Mouse (Mus musculus) stomach, embryonic 15.5 days (tissue): ENCODE results near the gene Klhl29. TPM values are rescaled to one million over a fixed set of nuclear protein-coding genes. Genes with fewer than 3 reads are reported as not detected.

Experiments
- ATAC-seq: fragments of 200-750 bp; cut with Nextera tagmentation; 2 replicates; pipeline ENCODE4 v1.8.0; 2017; ENCODE audit warnings: low read depth, moderate number of reproducible peaks, moderate TSS enrichment; ENCODE audit not compliant: insufficient read depth, low FRiP score
- H3K27ac ChIP-seq: fragments of 300-500 bp; sonication (generic); 2 replicates; pipeline ENCODE4 v1.5.1; 2015; ENCODE audit warnings: mild to moderate bottlenecking, inconsistent platforms
- H3K27me3 ChIP-seq: fragments of 300-500 bp; sonication (generic); replicated peaks from 2 replicates; pipeline ENCODE4 v1.6.1; 2015; ENCODE audit warnings: inconsistent platforms
- H3K36me3 ChIP-seq: fragments of 300-500 bp; sonication (generic); 2 replicates; pipeline ENCODE4 v1.6.1; 2015; ENCODE audit warnings: inconsistent platforms
- H3K4me1 ChIP-seq: fragments of 300-500 bp; sonication (generic); 2 replicates; pipeline ENCODE4 v1.6.1; 2015; ENCODE audit warnings: inconsistent platforms
- H3K4me2 ChIP-seq: fragments of 300-500 bp; sonication (generic); 2 replicates; pipeline ENCODE4 v1.6.1; 2015; ENCODE audit warnings: mild to moderate bottlenecking, inconsistent platforms
- H3K4me3 ChIP-seq: fragments of 300-500 bp; sonication (generic); replicated peaks from 2 replicates; pipeline ENCODE4 v1.5.1; 2015; ENCODE audit warnings: inconsistent platforms
- H3K9ac ChIP-seq: fragments of 300-500 bp; sonication (generic); 2 replicates; pipeline ENCODE4 v1.6.1; 2015; ENCODE audit warnings: inconsistent platforms
- H3K9me3 ChIP-seq: fragments of 300-500 bp; sonication (generic); 2 replicates; pipeline ENCODE4 v1.6.1; 2016; ENCODE audit warnings: inconsistent platforms
- WGBS: fragments of 180-500 bp; shearing (Covaris S2); methylation state at CpG from one replicate; pipeline ENCODE4 v1.1.7; 2015; 5-methylcytosine and 5-hydroxymethylcytosine counted together
- polyA plus RNA-seq: library from polyadenylated mRNA; unstranded; fragments of >200 nt; fragmentation: Nextera tagmentation; extraction: Ambion mirVana; gene quantifications from 2 replicates; pipeline ENCODE4 v1.2.1, GENCODE M21; 2015

The Klhl29 gene
- polyA plus RNA-seq, 1 experiment from 2014 or later, result 1.6 TPM

DNA sequence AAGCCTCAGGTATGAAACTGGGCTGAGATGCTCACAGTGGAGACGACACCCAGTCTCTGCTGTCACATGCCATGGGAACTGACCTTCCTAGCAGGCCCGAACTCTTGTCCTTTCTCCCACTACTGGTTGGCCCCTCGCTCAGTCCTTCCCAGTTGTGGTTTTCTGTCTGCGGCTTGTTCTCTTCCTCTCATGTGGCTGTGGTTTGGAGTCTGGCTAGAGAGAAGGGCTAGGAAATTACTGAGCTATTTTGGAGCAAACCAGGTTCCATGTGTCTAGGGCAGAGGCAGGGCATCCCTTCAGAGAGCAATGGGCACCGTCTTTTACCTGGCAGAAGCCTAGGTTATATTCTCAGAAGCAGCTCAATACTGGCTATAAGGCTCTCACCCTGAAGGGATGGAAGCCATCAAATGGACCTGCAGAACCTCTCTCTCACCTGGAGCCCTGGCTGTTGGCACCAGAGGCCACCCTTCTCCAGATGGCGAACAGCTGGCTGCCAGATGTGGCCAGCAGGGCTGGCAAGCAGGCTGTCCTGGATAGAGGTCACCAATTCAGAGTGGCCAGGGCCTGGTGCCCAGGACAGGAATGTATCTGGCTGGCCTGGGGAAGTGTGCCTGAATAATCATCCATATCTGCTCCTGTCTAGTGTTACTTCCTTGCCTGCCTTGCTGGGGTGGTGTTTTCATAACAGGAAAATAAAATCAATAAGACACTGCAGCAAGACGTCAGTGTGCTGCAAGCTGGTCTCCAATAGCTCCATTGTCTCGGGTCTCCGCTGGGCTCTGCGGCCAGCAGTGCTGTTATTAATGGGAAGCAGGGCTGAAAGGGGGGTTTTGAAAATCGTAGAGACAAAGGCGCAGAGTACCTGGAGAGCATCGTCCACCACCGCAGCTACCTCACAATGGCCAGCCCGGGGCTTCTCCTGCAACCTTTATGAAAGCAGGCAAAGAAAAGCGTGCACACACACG lies 167.3 kb downstream of the Klhl29 start:
- no peak overlapping the region for H3K4me3 ChIP-seq
- no peak overlapping the region for H3K4me2 ChIP-seq
- ATAC-seq, result no peak
- H3K9ac ChIP-seq, result no peak overlapping the region
- no peaks in the 10 kb centered on the region for H3K9me3 ChIP-seq
- H3K27me3 ChIP-seq, result no peaks in the 10 kb centered on the region
- H3K4me1 ChIP-seq, result peaks cover 3% of the 10 kb centered on the region
- H3K27ac ChIP-seq, result no peak overlapping the region
- H3K36me3 ChIP-seq, result no peaks in the 10 kb centered on the region
- WGBS, result 70% methylated on average over 17 of the region's 17 CpGs

GRCm38 (mm10) chr12:5207172-5207571 lies 168.3 kb downstream of the Klhl29 start:
- Histone ChIP-seq H3K9me3 (no peaks in the 10 kb centered on the region), H3K27me3 (no peaks in the 10 kb centered on the region), H3K4me2 (no peak overlapping the region), H3K9ac (no peak overlapping the region), H3K36me3 (no peaks in the 10 kb centered on the region), H3K4me3 (no peak overlapping the region), H3K27ac (no peak overlapping the region), H3K4me1 (no peaks in the 10 kb centered on the region)
- ATAC-seq, result no peak
- 88% methylated on average over 4 of the region's 4 CpGs for WGBS

GRCm38 (mm10) chr12:5204071-5204840 lies 171.2 kb downstream of the Klhl29 start:
- no peak overlapping the region for H3K4me3 ChIP-seq
- H3K27me3 ChIP-seq, result no peaks in the 10 kb centered on the region
- no peak for ATAC-seq
- H3K9me3 ChIP-seq, result no peaks in the 10 kb centered on the region
- H3K27ac ChIP-seq, result no peak overlapping the region
- H3K9ac ChIP-seq, result no peak overlapping the region
- H3K4me1 ChIP-seq, result no peaks in the 10 kb centered on the region
- no peaks in the 10 kb centered on the region for H3K36me3 ChIP-seq
- WGBS, result 43% methylated on average over 11 of the region's 11 CpGs
- H3K4me2 ChIP-seq, result no peak overlapping the region

GRCm38 (mm10) chr12:5203385-5203784 lies 172.1 kb downstream of the Klhl29 start:
- H3K4me1 ChIP-seq, result no peaks in the 10 kb centered on the region
- H3K27me3 ChIP-seq, result no peaks in the 10 kb centered on the region
- H3K9ac ChIP-seq, result no peak overlapping the region
- no peaks in the 10 kb centered on the region for H3K36me3 ChIP-seq
- no peaks in the 10 kb centered on the region for H3K9me3 ChIP-seq
- ATAC-seq, result no peak
- H3K4me3 ChIP-seq, result no peak overlapping the region
- 64% methylated on average over 5 of the region's 5 CpGs for WGBS
- H3K27ac ChIP-seq, result no peak overlapping the region
- H3K4me2 ChIP-seq, result no peak overlapping the region

DNA sequence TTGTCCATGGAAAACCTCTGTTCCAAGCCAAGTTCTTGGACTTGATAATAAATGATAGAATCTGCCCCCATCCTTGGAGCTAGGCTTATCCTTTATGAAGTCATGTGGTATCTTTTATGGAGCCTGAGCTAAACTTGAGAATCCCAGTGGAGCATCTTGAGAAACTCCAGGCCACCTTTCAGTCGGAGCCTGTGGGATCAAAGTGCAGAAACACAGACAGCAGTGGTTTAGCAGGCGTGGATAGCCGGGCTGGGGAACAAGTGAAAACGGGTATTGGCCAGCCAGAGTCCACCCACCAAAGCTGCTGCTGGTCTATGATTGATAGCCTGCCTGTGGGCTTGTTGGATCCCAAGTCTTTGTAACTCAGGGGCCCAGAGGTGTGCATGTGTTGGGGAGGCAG lies 177.2 kb downstream of the Klhl29 start:
- no peaks in the 10 kb centered on the region for H3K9me3 ChIP-seq
- no peaks in the 10 kb centered on the region for H3K27me3 ChIP-seq
- no peaks in the 10 kb centered on the region for H3K4me1 ChIP-seq
- H3K4me2 ChIP-seq, result no peak overlapping the region
- H3K4me3 ChIP-seq, result no peak overlapping the region
- no peak overlapping the region for H3K27ac ChIP-seq
- H3K9ac ChIP-seq, result no peak overlapping the region
- ATAC-seq, result peak; percentile 17; the same call in 1 of the 2 replicates
- WGBS, result 40% methylated on average over 4 of the region's 4 CpGs
- H3K36me3 ChIP-seq, result no peaks in the 10 kb centered on the region

DNA sequence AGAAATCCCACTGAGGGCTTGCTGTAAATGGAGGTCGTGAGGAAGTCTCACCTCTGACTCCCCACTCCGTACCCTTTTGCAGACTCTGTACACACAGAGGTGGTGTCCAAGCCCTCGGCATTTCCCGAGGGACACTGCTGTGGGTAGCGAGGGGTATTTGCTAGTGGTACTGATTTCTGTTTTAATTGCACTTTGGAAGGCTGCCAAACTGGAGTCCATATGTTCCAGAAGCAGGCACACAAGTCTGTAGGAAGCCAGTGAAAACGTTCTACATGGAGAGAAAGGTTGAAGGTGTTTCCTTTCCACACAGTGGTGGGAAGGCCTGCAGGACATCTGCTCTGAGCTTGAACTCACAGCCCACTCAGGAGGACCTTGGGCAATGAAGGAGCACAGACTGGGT lies 181.3 kb downstream of the Klhl29 start:
- Histone ChIP-seq H3K4me2 (no peak overlapping the region), H3K9me3 (no peaks in the 10 kb centered on the region), H3K27ac (no peak overlapping the region), H3K4me3 (no peak overlapping the region), H3K4me1 (peaks cover 14% of the 10 kb centered on the region; the same call in 1 of the 2 replicates), H3K27me3 (no peaks in the 10 kb centered on the region), H3K36me3 (no peaks in the 10 kb centered on the region), H3K9ac (no peak overlapping the region)
- WGBS, result 58% methylated on average over 6 of the region's 6 CpGs
- no peak for ATAC-seq

DNA sequence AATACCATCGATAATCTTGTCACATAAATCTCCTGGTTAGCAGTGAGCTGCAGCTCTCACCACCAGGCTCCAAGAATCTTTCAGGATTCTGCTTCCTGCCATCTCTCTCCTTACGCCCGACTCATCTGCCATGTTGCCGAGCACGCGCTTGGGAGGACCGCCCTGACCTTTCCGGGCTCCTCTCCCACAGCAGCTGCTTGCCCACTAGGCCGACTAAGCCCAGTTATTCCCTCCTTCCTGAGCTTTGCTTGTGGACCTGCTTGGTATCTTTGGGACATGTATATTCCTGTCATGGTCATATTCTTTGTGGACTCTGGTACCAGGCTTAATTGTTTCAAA lies 183.1 kb downstream of the Klhl29 start:
- Histone ChIP-seq H3K4me2 (peak overlapping the region; percentile 35), H3K27ac (peak overlapping the region; percentile 76)
- 46% methylated on average over 9 of the region's 9 CpGs for WGBS

DNA sequence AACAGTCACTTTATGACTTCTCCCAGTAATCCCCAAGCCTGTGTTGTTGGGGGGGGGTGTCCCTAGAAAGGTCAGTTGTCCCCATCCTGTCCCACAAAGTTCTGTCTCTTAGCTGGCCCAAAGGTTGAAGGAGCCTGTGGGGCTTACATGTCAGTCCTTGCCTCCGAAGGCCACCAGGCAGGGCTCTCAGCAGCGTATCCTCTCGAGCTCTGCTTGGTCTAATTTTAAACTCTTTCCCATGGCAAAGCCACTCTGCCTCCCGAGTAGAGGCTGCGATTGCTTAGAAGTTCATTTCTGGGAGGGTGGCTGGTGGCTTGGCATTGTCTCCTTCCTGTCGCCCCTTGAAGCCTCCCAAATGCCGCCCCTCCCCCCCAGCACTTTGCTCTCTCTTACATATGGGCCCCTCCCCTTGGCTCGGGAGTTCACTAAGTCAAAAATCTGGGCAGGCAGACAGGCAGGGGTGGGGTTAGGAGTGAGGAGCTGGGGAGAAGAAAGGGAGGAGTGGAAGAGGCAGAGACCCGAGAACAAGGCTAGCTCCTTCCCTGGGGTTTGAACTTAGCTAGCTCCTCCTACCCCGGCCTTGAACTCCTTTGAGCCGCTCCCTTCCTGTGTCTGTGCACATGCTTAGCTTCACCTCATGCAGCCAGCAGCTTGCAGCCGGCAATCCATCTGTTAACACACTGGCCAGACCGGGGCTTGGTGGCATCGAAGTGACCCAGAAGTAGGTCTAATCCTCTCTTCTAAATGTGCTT lies 183.7 kb downstream of the Klhl29 start:
- H3K9ac ChIP-seq, result no peak overlapping the region
- H3K4me1 ChIP-seq, result peaks cover 29% of the 10 kb centered on the region
- H3K4me3 ChIP-seq, result no peak overlapping the region
- H3K36me3 ChIP-seq, result no peaks in the 10 kb centered on the region
- H3K27me3 ChIP-seq, result no peaks in the 10 kb centered on the region
- 12% methylated on average over 14 of the region's 14 CpGs for WGBS
- H3K4me2 ChIP-seq, result peak overlapping the region; percentile 35
- H3K27ac ChIP-seq, result peak overlapping the region; percentile 76
- H3K9me3 ChIP-seq, result no peaks in the 10 kb centered on the region
- peak; percentile 67; the same call in 1 of the 2 replicates for ATAC-seq

More for the DNA sequence above, 183.1 kb downstream of the Klhl29 start:
- H3K4me1 ChIP-seq, result peaks cover 26% of the 10 kb centered on the region
- H3K4me3 ChIP-seq, result no peak overlapping the region
- no peaks in the 10 kb centered on the region for H3K36me3 ChIP-seq
- H3K9ac ChIP-seq, result no peak overlapping the region
- H3K9me3 ChIP-seq, result no peaks in the 10 kb centered on the region
- ATAC-seq, result no peak
- H3K27me3 ChIP-seq, result no peaks in the 10 kb centered on the region

GRCm38 (mm10) chr12:5191206-5191605 lies 184.3 kb downstream of the Klhl29 start:
- peaks cover 29% of the 10 kb centered on the region for H3K4me1 ChIP-seq
- H3K4me2 ChIP-seq, result no peak overlapping the region

DNA sequence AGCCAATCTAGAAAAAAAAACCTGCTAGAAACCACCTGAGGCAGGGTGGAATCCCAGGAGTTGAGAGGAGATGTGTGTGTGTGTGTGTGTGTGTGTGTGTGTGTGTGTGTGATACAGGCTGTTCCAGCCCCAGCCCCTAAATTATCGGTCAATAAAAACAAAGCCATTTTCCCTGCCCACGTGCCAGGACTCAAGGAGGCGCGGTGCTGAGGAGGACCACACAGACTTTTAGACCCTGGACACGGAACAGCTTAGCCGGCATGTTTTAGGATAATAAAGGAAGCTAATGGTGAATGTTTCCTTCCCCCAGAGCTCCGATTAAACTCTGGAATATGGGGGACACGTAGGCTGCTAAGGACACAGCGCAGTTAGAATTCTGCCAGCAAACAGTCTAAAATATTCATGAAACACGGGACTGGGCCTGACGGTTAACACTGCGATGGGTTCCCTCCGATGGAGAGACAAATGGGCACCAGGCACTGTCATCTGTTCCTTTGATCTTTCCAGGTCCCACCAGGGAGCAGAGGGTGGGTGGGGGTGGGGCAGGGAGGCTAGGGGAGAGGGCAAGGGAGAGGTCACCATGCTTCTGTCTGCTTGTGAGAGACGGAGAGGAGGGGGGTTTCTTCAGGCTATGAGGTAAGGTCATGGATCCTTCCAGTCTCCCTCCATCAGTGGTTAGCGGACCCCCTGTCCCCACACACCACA lies 185.9 kb downstream of the Klhl29 start:
- no peaks in the 10 kb centered on the region for H3K27me3 ChIP-seq
- no peak overlapping the region for H3K27ac ChIP-seq
- H3K4me2 ChIP-seq, result no peak overlapping the region
- no peak for ATAC-seq
- H3K4me1 ChIP-seq, result peaks cover 29% of the 10 kb centered on the region
- H3K9ac ChIP-seq, result no peak overlapping the region
- WGBS, result 52% methylated on average over 15 of the region's 15 CpGs
- no peaks in the 10 kb centered on the region for H3K36me3 ChIP-seq
- H3K4me3 ChIP-seq, result no peak overlapping the region
- no peaks in the 10 kb centered on the region for H3K9me3 ChIP-seq

More at GRCm38 (mm10) chr12:5191206-5191605, 184.3 kb downstream of the Klhl29 start:
- ATAC-seq, result no peak
- no peak overlapping the region for H3K4me3 ChIP-seq
- H3K36me3 ChIP-seq, result no peaks in the 10 kb centered on the region
- H3K9ac ChIP-seq, result no peak overlapping the region
- H3K9me3 ChIP-seq, result no peaks in the 10 kb centered on the region
- peak overlapping the region; percentile 76 for H3K27ac ChIP-seq
- H3K27me3 ChIP-seq, result no peaks in the 10 kb centered on the region
- WGBS, result 51% methylated on average over 4 of the region's 4 CpGs

DNA sequence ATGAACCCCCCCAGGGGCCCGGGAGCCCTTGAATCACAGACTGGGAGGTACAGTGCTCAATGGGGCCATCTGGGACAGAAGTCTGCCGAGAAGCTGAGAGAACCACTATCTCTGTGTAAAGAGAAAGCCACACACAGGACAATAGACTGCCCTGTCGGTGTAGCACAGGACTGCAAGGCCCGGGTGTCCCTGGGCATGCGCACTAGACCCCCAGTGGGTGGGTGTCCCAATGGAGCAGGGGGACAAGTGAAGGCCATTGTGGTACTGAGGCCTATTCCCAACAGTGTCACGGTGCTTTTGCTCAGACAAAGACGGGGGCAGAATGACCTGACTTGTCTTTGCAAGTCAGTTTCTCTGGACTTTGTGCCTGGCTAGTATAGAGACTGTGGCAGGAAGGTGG lies 186.6 kb downstream of the Klhl29 start:
- no peak overlapping the region for H3K4me2 ChIP-seq
- no peaks in the 10 kb centered on the region for H3K27me3 ChIP-seq
- no peaks in the 10 kb centered on the region for H3K9me3 ChIP-seq
- no peak overlapping the region for H3K9ac ChIP-seq
- ATAC-seq, result no peak
- peaks cover 29% of the 10 kb centered on the region for H3K4me1 ChIP-seq
- H3K27ac ChIP-seq, result no peak overlapping the region
- 66% methylated on average over 7 of the region's 7 CpGs for WGBS
- no peaks in the 10 kb centered on the region for H3K36me3 ChIP-seq
- H3K4me3 ChIP-seq, result no peak overlapping the region
